Mouse (Mus musculus) heart, embryonic 16.5 days (tissue): ENCODE data around the gene Mtmr2. TPM values are rescaled to one million over a fixed set of nuclear protein-coding genes. Genes with fewer than 3 reads are reported as not detected.
A peak's percentile ranks its signal among the peaks of the same experiment; 100 is the strongest.
"Not testable (repeated sequence)": the region's sequence is repeated elsewhere in the genome, so short reads cannot be mapped to it uniquely, and the experiment has no call there.

ENCODE experiments used
- ATAC-seq: fragments of 200-750 bp; cut with Nextera tagmentation; replicated peaks from 2 replicates; pipeline ENCODE4 v1.8.0; 2017; ENCODE audit warnings: moderate number of reproducible peaks; ENCODE audit not compliant: insufficient read depth, low FRiP score; ENCODE audit errors: extremely low read depth
- H3K27ac ChIP-seq: fragments of 300-500 bp; sonication (generic); 2 replicates; pipeline ENCODE4 v1.5.1; 2014; ENCODE audit warnings: mild to moderate bottlenecking, low read length, control low read depth, moderate library complexity
- H3K27me3 ChIP-seq: fragments of 300-500 bp; sonication (generic); 2 replicates; pipeline ENCODE4 v1.6.1; 2014; ENCODE audit warnings: low read length, mixed read lengths; ENCODE audit not compliant: control insufficient read depth, insufficient read depth
- H3K36me3 ChIP-seq: fragments of 300-500 bp; sonication (generic); 2 replicates; pipeline ENCODE4 v1.6.1; 2014; ENCODE audit not compliant: control insufficient read depth, insufficient read depth
- H3K4me1 ChIP-seq: fragments of 300-500 bp; sonication (generic); 2 replicates; pipeline ENCODE4 v1.6.1; 2014; ENCODE audit warnings: low read length, mixed read lengths; ENCODE audit not compliant: control insufficient read depth, insufficient read depth
- H3K4me2 ChIP-seq: fragments of 300-500 bp; sonication (generic); 2 replicates; pipeline ENCODE4 v1.6.1; 2014; ENCODE audit warnings: low read depth, mild to moderate bottlenecking, control low read depth, low read length
- H3K4me3 ChIP-seq: fragments of 300-500 bp; sonication (generic); 2 replicates; pipeline ENCODE4 v1.5.1; 2014; ENCODE audit warnings: mild to moderate bottlenecking, control low read depth, low read length
- H3K9ac ChIP-seq: fragments of 300-500 bp; sonication (generic); 2 replicates; pipeline ENCODE4 v1.6.1; 2014; ENCODE audit warnings: low read length, control low read depth
- H3K9me3 ChIP-seq: fragments of 300-500 bp; sonication (generic); replicated peaks from 2 replicates; pipeline ENCODE4 v1.6.1; 2016; ENCODE audit warnings: low read length; ENCODE audit not compliant: control insufficient read depth
- WGBS: fragments of 180-500 bp; shearing (Covaris S2); extraction: QIAGEN DNeasy Blood & Tissue Kit; methylation state at CpG from one replicate; pipeline ENCODE4 v1.1.7; 2014; 5-methylcytosine and 5-hydroxymethylcytosine counted together
- polyA plus RNA-seq: library from polyadenylated mRNA; unstranded; fragments of >200 nt; fragmentation: Nextera tagmentation; extraction: Ambion mirVana; gene quantifications from 2 replicates; pipeline ENCODE4 v1.2.1, GENCODE M21; 2015

The Mtmr2 gene
- polyA plus RNA-seq, 1 experiment from 2014 or later: 46.0 TPM

DNA sequence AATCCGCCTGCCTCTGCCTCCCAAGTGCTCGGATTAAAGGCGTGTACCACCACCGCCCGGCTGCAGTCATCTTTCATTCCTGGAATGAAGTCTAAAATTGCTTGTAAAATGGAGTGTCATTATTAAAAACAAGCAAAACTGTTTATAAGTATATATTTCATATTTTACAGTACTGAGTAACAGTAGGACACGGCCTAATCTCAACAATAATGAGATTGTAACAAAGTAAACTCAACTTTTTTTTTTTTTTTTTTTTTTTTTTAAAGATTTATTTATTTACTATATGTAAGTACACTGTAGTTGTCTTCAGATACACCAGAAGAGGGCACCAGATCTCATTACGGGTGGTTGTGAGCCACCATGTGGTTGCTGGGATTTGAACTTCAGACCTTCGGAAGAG lies 42.7 kb downstream of the Mtmr2 start:
- not testable (repeated sequence) for H3K4me2 ChIP-seq, H3K27ac ChIP-seq, H3K27me3 ChIP-seq, H3K9ac ChIP-seq, H3K4me1 ChIP-seq, ATAC-seq, H3K4me3 ChIP-seq, H3K9me3 ChIP-seq, H3K36me3 ChIP-seq
- 92% methylated on average over 7 of the region's 8 CpGs for WGBS

DNA sequence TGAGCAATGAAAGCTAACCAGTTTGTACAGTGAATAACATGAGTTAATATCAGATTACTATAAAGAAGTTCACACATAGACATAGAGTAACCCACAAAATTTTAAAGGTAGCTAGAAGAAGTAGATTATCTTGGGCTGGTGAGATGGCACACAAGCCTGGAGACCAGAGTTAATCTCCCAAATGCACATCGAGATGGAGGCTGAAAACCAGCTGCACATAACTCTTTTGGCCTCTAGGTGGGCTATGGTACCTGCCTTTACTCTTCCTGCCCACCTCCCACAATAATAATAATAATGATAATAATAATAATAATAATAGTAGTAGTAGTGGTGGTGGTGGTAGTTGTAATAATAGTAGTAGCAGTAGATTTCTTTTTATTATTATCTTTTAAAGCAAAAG lies 46.1 kb downstream of the Mtmr2 start:
- no peak overlapping the region for H3K27ac ChIP-seq
- no peak overlapping the region for H3K4me2 ChIP-seq
- no peak for ATAC-seq
- H3K9ac ChIP-seq: no peak overlapping the region
- H3K27me3 ChIP-seq: no peaks in the 10 kb centered on the region
- H3K36me3 ChIP-seq: peaks cover 19% of the 10 kb centered on the region
- no peaks in the 10 kb centered on the region for H3K9me3 ChIP-seq
- H3K4me1 ChIP-seq: no peaks in the 10 kb centered on the region
- WGBS: 83% methylated on average over 1 of the region's 1 CpGs
- H3K4me3 ChIP-seq: no peak overlapping the region

DNA sequence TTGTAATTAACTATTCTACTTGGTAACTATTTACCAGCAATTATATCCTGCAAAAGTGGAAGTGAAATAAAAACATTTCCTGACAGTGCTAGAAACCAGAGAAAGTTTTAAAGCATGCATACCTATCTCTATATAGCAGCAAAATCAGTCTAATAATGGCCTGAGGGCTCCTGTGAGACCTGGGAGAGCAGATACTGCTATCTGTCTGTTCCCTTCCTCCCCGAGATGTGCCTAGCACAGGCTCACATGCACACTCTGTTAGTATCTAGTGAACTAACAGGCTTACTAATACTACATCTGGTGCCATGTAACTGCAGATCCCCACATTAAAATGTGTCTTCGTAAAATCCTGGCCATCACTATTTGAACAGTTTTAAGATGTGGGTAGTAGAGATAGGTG lies 46.5 kb downstream of the Mtmr2 start:
- H3K27ac ChIP-seq: no peak overlapping the region
- no peak for ATAC-seq
- H3K27me3 ChIP-seq: no peaks in the 10 kb centered on the region
- no peak overlapping the region for H3K9ac ChIP-seq
- H3K4me1 ChIP-seq: no peaks in the 10 kb centered on the region
- H3K4me2 ChIP-seq: no peak overlapping the region
- H3K4me3 ChIP-seq: no peak overlapping the region
- H3K36me3 ChIP-seq: peaks cover 23% of the 10 kb centered on the region
- H3K9me3 ChIP-seq: no peaks in the 10 kb centered on the region
- WGBS: 81% methylated on average over 2 of the region's 2 CpGs

DNA sequence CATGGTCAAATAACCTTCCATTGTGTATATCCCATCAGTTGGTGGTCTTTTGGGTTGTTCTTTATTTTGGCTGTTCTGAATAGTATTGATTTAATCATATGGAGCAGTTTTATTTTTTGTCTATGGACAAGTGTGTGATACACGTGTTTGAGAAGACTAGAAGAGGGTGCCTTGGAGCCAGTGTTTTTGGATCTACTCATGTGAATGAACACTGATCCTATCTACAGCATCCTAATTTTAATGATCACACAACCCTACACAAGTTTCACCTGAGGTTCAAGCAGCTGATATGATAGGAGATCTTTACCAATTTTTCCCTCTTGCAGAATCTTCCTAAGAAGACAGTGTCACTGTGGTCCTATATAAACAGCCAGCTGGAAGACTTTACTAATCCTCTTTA lies 56.3 kb downstream of the Mtmr2 start:
- no peak overlapping the region for H3K4me3 ChIP-seq
- no peaks in the 10 kb centered on the region for H3K27me3 ChIP-seq
- H3K4me2 ChIP-seq: no peak overlapping the region
- H3K36me3 ChIP-seq: peaks cover 46% of the 10 kb centered on the region
- no peaks in the 10 kb centered on the region for H3K9me3 ChIP-seq
- H3K27ac ChIP-seq: no peak overlapping the region
- H3K4me1 ChIP-seq: no peaks in the 10 kb centered on the region
- no peak for ATAC-seq
- H3K9ac ChIP-seq: no peak overlapping the region
- 86% methylated on average over 1 of the region's 1 CpGs for WGBS

DNA sequence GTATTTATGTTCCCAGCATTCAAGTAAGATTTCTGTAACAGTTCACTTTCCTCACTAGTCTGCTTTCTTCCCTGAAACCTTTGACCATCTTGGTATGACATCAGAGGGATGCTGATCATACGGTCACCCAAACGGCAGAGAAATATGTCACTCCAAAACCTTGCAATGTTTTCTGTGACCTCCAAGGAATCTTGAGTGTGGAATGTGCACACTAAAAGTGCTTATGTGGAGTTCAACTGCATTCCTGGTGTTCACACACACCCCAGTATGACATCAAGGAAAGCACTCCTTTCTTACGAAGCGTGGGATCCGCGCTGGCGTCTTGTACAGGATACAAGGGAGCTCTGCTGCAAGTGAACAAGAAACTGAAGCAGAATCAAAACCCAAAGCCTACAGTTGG lies 58.6 kb downstream of the Mtmr2 start:
- peaks cover 53% of the 10 kb centered on the region for H3K36me3 ChIP-seq
- no peaks in the 10 kb centered on the region for H3K4me1 ChIP-seq
- H3K4me2 ChIP-seq: no peak overlapping the region
- ATAC-seq: no peak
- H3K27ac ChIP-seq: no peak overlapping the region
- H3K9me3 ChIP-seq: no peaks in the 10 kb centered on the region
- no peak overlapping the region for H3K4me3 ChIP-seq
- no peaks in the 10 kb centered on the region for H3K27me3 ChIP-seq
- H3K9ac ChIP-seq: no peak overlapping the region
- WGBS: 86% methylated on average over 7 of the region's 7 CpGs

DNA sequence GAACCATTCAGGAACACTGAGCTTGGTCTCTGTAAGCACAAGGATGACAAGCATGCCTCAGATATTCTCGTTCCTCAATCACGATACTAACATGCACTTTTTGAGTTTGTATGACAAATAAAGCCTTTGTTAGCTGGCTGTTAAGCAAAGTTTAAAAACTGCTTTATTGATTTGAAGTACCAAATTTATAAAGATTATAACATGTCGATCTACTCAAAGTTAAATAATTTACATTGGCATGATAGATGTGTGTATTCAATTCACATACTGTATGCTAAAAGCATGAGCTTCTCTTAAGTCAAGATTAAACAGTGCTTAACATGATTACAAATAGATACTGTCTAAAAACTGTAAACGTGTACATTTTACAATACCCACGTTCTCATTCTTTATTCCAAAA lies 59.4 kb downstream of the Mtmr2 start:
- no peaks in the 10 kb centered on the region for H3K9me3 ChIP-seq
- H3K9ac ChIP-seq: no peak overlapping the region
- H3K4me1 ChIP-seq: no peaks in the 10 kb centered on the region
- H3K36me3 ChIP-seq: peaks cover 60% of the 10 kb centered on the region
- WGBS: 90% methylated on average over 5 of the region's 5 CpGs
- H3K27me3 ChIP-seq: no peaks in the 10 kb centered on the region
- no peak overlapping the region for H3K27ac ChIP-seq
- no peak overlapping the region for H3K4me3 ChIP-seq
- no peak for ATAC-seq
- H3K4me2 ChIP-seq: no peak overlapping the region

DNA sequence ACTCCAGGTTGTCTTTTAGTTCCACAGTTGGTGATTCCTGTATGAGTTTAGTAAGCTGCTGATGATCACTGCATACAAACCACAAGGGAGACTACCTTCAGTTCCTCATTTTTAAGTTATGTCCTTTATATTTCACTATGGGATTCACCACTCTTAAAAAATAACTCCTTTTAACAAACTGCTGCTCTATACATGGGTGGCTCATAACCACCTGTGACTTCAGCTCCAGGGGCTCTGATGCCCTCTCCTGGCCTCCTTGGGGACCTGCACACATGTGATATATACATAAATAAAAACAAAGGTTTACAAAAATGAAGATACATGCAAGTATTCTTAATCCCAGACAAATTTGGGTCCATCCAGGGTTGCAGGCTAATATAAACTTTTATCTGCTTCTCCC lies 61.7 kb downstream of the Mtmr2 start:
- no peak overlapping the region for H3K9ac ChIP-seq
- no peak for ATAC-seq

DNA sequence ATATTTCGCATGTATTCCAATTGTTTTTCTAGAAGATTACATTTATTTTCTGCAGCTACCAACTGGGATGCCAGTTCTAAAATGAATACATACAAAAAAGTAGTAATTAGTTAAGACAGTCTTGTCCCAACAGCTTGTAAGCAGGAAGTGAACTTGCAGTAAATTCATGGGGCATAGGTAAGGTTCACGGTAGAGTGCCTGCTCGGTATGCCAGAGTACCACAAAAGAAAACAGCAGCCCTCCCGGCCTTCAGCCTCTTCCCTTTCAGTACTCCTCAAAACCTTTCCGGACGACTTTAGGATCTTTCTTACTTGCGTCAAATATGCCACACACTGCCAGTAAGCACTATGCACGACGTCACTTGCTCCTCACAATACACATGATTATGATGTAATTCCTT lies 70.2 kb downstream of the Mtmr2 start:
- H3K4me3 ChIP-seq: no peak overlapping the region
- ATAC-seq: no peak
- WGBS: 89% methylated on average over 9 of the region's 9 CpGs

More for the DNA sequence above, 61.7 kb downstream of the Mtmr2 start:
- peaks cover 59% of the 10 kb centered on the region for H3K36me3 ChIP-seq
- no peak overlapping the region for H3K27ac ChIP-seq
- H3K27me3 ChIP-seq: no peaks in the 10 kb centered on the region
- no peaks in the 10 kb centered on the region for H3K4me1 ChIP-seq
- H3K4me2 ChIP-seq: no peak overlapping the region
- no peaks in the 10 kb centered on the region for H3K9me3 ChIP-seq
- H3K4me3 ChIP-seq: no peak overlapping the region

DNA sequence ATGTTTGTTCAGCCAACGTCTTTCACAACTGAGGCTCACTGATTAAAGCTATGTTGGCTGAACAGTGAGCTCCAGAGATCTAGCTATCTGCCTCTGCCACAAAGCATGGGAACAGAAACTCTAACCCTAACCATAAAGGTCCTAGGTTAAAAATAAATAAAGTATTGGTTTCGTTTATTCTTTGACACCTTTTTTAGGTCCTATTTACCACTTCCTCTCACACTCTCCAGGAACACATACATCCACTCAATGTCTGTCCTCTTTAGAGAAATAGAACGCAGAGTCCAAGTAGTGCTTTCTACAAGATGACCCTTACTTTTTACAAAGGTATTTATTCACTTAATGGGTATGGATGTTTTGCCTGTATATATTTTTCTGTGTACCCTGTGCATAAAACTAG lies 72.6 kb downstream of the Mtmr2 start:
- Histone ChIP-seq H3K36me3 (peaks cover 46% of the 10 kb centered on the region), H3K27me3 (no peaks in the 10 kb centered on the region), H3K9me3 (no peaks in the 10 kb centered on the region), H3K27ac (no peak overlapping the region), H3K9ac (no peak overlapping the region), H3K4me2 (no peak overlapping the region), H3K4me3 (no peak overlapping the region), H3K4me1 (peaks cover 9% of the 10 kb centered on the region)
- WGBS: 95% methylated on average over 3 of the region's 3 CpGs
- no peak for ATAC-seq

More for the DNA sequence above, 70.2 kb downstream of the Mtmr2 start:
- Histone ChIP-seq H3K4me1 (no peaks in the 10 kb centered on the region), H3K9ac (no peak overlapping the region), H3K4me2 (no peak overlapping the region), H3K27me3 (no peaks in the 10 kb centered on the region), H3K36me3 (peaks cover 59% of the 10 kb centered on the region), H3K9me3 (no peaks in the 10 kb centered on the region), H3K27ac (no peak overlapping the region)

DNA sequence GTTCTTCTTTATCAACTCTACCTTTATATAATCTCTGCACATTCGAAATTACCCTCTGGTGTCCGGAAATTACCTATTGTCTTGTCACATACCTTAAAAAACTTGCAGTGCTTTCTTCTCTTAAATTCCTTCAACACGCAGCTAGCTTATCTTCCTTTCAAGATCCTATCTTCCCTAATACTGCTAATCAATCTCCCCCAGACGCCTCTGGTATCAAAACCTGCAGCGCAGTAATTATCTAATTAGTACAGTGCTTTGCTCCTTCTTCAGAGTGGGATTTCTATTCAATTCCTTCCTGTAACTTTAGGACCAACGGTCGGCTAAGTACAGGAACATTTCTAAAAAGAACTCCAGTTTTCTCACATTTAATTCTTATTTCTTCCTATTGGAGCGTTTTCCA lies 77.7 kb downstream of the Mtmr2 start:
- Histone ChIP-seq H3K4me3 (peak overlapping the region; percentile 80), H3K4me1 (peaks cover 14% of the 10 kb centered on the region), H3K9me3 (no peaks in the 10 kb centered on the region), H3K27ac (peak overlapping the region; percentile 99), H3K27me3 (no peaks in the 10 kb centered on the region), H3K4me2 (peak overlapping the region; percentile 88), H3K9ac (peak overlapping the region; percentile 90), H3K36me3 (peaks cover 9% of the 10 kb centered on the region)
- 3% methylated on average over 8 of the region's 8 CpGs for WGBS
- ATAC-seq: no peak
